Mouse (Mus musculus): Measurements from ENCODE around the gene Sap30.

DNA sequence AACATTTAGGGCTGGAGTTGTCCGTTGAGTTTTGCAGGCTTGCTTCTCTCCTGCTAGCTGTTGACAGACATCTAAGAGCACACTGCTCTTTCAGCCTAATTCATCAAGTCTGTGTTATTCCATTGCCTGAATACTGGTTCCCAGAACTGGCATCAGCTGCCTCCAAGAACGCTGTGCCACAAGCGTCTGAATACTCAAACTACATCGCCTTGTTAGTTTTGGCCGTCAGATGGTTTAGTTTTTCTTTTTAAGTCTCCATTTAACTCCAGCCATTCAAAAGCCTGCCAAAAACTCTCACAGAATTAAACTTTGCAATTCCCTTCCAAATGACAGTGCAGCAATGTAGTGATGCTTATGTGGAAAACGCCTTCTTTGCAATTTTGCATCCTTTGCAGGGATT is 30.5 kb downstream of the Sap30 start:
- TF ChIP-seq POLR2A (IDR thresholded peaks at IDR 0.05; ENCODE audit: borderline replicate concordance, low read depth, low read length) (no peak), CTCF (IDR thresholded peaks at IDR 0.05; ENCODE audit: low read depth, low read length) (no peak)

Data from bone marrow macrophage, adult 2 months (primary cell).